Mouse (Mus musculus) megakaryocyte-erythroid progenitor cell, adult 5 weeks (primary cell): ENCODE results near the gene Ocm. TPM values are rescaled to one million over a fixed set of nuclear protein-coding genes. Genes with fewer than 3 reads are reported as not detected.

Source experiments
- polyA plus RNA-seq: library from polyadenylated mRNA; stranded (reverse); fragments of >175 nt; gene quantifications from 2 replicates; pipeline ENCODE4 v1.2.3, GENCODE M21; 2012

The Ocm gene
- polyA plus RNA-seq = not detected in 2 replicates

GRCm38 (mm10) chr5:144026620-144027263 lies at the start of gene Ocm:
TSS of gene Ocm (minus strand) at chr5:144026670.

GRCm38 (mm10) chr5:144014551-144015311 lies 11.7 kb downstream of the Ocm start, which contains the start of gene Ccz1:
TSS of gene Ccz1 (minus strand) at chr5:144014877.

Other genes starting within 250 kb of the Ocm start
- gene Eif2ak1, start 208.9 kb downstream of the Ocm start, polyA plus RNA-seq = 16.5 and 21.0 TPM in 2 replicates
- gene Ankrd61, start 129.0 kb downstream of the Ocm start, polyA plus RNA-seq = 0.14 TPM in 1 of 2 replicates, not detected in the other
- gene Aimp2, start 116.8 kb downstream of the Ocm start, polyA plus RNA-seq = 44.1 and 49.6 TPM in 2 replicates
- gene Pms2, start 116.7 kb downstream of the Ocm start, polyA plus RNA-seq = 1.5 and 1.9 TPM in 2 replicates
- gene Gm42421, start 98.5 kb downstream of the Ocm start, polyA plus RNA-seq = not detected in 2 replicates
- not detected in 2 replicates for gene Rsph10b, start 93.6 kb downstream of the Ocm start, polyA plus RNA-seq
- gene Ccz1, start 11.8 kb downstream of the Ocm start, polyA plus RNA-seq = 56.6 and 57.9 TPM in 2 replicates
- 7.1 and 9.3 TPM in 2 replicates for gene Lmtk2, start 73.8 kb upstream of the Ocm start, polyA plus RNA-seq
- gene Bhlha15, start 163.6 kb upstream of the Ocm start, polyA plus RNA-seq = 1.7 and 3.1 TPM in 2 replicates
- 8.7 and 9.2 TPM in 2 replicates for gene Tecpr1, start 196.9 kb upstream of the Ocm start, polyA plus RNA-seq
- 42.7 and 45.4 TPM in 2 replicates for gene Bri3, start 217.8 kb upstream of the Ocm start, polyA plus RNA-seq